Mouse (Mus musculus): Measurements from ENCODE around the gene G430095P16Rik.

GRCm38 (mm10) chr8:84771000-84771687 is 48.3 kb downstream of the G430095P16Rik start:
- TF ChIP-seq CTCF (IDR thresholded peaks at IDR 0.05; ENCODE audit: control insufficient read depth, insufficient read depth, insufficient read length) (no peak), MYOG (IDR thresholded peaks at IDR 0.05; ENCODE audit: control insufficient read depth, extremely low read depth, insufficient read length) (no peak), USF1 (IDR thresholded peaks at IDR 0.05; ENCODE audit: low read depth) (no peak), CEBPB (IDR thresholded peaks at IDR 0.05; ENCODE audit: low read depth) (no peak), MAX (IDR thresholded peaks at IDR 0.05) (no peak), MYOD1 (IDR thresholded peaks at IDR 0.05; ENCODE audit: control insufficient read depth, insufficient read length, low read depth) (no peak), FOSL1 (IDR thresholded peaks at IDR 0.05; ENCODE audit: insufficient read depth, low read length, poor library complexity, severe bottlenecking) (no peak)

Data from C2C12 (cell line).